In the genomic region with DNA sequence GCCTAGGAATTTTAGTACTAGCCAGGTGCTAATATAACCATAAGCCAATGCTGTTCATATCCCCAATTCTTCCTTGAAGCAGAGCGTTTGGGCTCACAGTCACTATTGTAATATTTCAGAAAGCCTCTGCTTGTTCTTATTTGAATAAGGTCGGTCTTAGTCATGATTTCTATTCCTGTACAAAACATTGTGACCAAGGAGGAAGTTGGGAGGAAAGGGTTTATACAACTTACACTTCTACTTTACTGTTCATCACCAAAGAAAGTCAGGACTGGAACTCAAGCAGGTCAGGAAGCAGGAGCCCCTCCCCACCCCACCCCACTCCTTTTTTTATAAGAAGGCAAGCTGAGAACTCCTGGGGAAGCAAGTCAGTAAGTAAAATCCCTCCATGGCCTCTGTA, we compare ENCODE assay signal across 29 mouse cellular contexts.
"Had no signal": no experiment of that assay in that cellular context is flagged by ENCODE, and none has a peak within 500 bp of the region (broad histone marks: within the 10 kb centered on the region; RNA-seq: fewer than 3 reads in every experiment).

No protein-coding gene starts in this region.

- H3K36me3 ChIP-seq: limb, embryonic 10.5 days; limb, embryonic 12.5 days; limb, embryonic 13.5 days; limb, embryonic 15.5 days; liver, embryonic 12.5 days; liver, embryonic 13.5 days; liver, embryonic 15.5 days; lung, embryonic 15.5 days; midbrain, embryonic 10.5 days; midbrain, embryonic 12.5 days; midbrain, embryonic 13.5 days; midbrain, embryonic 15.5 days had no signal

- H3K4me3 ChIP-seq: limb, embryonic 10.5 days; limb, embryonic 12.5 days; limb, embryonic 13.5 days; limb, embryonic 15.5 days; liver, embryonic 12.5 days; liver, embryonic 13.5 days; liver, embryonic 15.5 days; lung, embryonic 15.5 days; megakaryocyte, embryonic 14.5 days; midbrain, embryonic 10.5 days; midbrain, embryonic 12.5 days; midbrain, embryonic 13.5 days; midbrain, embryonic 15.5 days; myocyte had no signal

- H3K4me2 ChIP-seq: limb, embryonic 12.5 days; limb, embryonic 13.5 days; limb, embryonic 15.5 days; liver, embryonic 11.5 days; liver, embryonic 12.5 days; liver, embryonic 13.5 days; liver, embryonic 15.5 days; lung, embryonic 14.5 days; lung, embryonic 15.5 days; midbrain, embryonic 11.5 days; midbrain, embryonic 12.5 days; midbrain, embryonic 13.5 days; midbrain, embryonic 15.5 days had no signal

- H3K9me3 ChIP-seq: limb, embryonic 10.5 days; limb, embryonic 12.5 days; limb, embryonic 13.5 days; limb, embryonic 15.5 days; liver, embryonic 12.5 days; liver, embryonic 13.5 days; liver, embryonic 15.5 days; lung, embryonic 15.5 days; megakaryocyte, embryonic 14.5 days; midbrain, embryonic 10.5 days; midbrain, embryonic 12.5 days; midbrain, embryonic 13.5 days; midbrain, embryonic 15.5 days had no signal

- H3K4me1 ChIP-seq: limb, embryonic 10.5 days; limb, embryonic 12.5 days; limb, embryonic 13.5 days; limb, embryonic 15.5 days; liver, embryonic 12.5 days; liver, embryonic 13.5 days; liver, embryonic 15.5 days; lung, embryonic 15.5 days; megakaryocyte, embryonic 14.5 days; midbrain, embryonic 10.5 days; midbrain, embryonic 12.5 days; midbrain, embryonic 13.5 days; midbrain, embryonic 15.5 days had no signal

- H3K9ac ChIP-seq: limb, embryonic 12.5 days; limb, embryonic 13.5 days; limb, embryonic 15.5 days; liver, embryonic 12.5 days; liver, embryonic 13.5 days; liver, embryonic 14.5 days; liver, embryonic 15.5 days; liver, postnatal 0 days; lung, embryonic 14.5 days; lung, embryonic 15.5 days; midbrain, embryonic 12.5 days; midbrain, embryonic 13.5 days; midbrain, embryonic 15.5 days had no signal

- H3K27me3 ChIP-seq: limb, embryonic 12.5 days; limb, embryonic 13.5 days; limb, embryonic 15.5 days; liver, embryonic 12.5 days; liver, embryonic 13.5 days; liver, embryonic 15.5 days; lung, embryonic 15.5 days; megakaryocyte, embryonic 14.5 days; midbrain, embryonic 12.5 days; midbrain, embryonic 13.5 days; midbrain, embryonic 15.5 days had no signal

- H3K27ac ChIP-seq: limb, embryonic 10.5 days; limb, embryonic 12.5 days; limb, embryonic 13.5 days; limb, embryonic 15.5 days; liver, embryonic 12.5 days; liver, embryonic 13.5 days; liver, embryonic 14.5 days; liver, embryonic 15.5 days; lung, embryonic 15.5 days; macrophage; midbrain, embryonic 10.5 days; midbrain, embryonic 12.5 days; midbrain, embryonic 13.5 days; midbrain, embryonic 15.5 days had no signal

- DNase-seq: left cerebral cortex, postnatal 4 days; liver; liver, embryonic 13.5 days; liver, postnatal 0 days; lung, adult 18-20 months; lung, adult 2 months; lung, embryonic 14.5 days; lung, postnatal 10 days; lung, postnatal 14 days; lung, postnatal 36 days; lung, postnatal 4 days; midbrain, embryonic 14.5 days had no signal
